Mouse (Mus musculus) brain, embryonic 14.5 days (tissue): ENCODE data around the gene S100a3.

Experiments
- CTCF ChIP-seq: fragments of 200-500 bp; IDR thresholded peaks from 2 replicates; pipeline ENCODE4 v1.5.1; 2012; ENCODE audit warnings: inconsistent platforms, mild to moderate bottlenecking, moderate library complexity, borderline replicate concordance; ENCODE audit not compliant: insufficient read depth, insufficient read length; ENCODE audit errors: extremely low read depth
- POLR2A ChIP-seq: fragments of 200-500 bp; IDR thresholded peaks from 2 replicates; pipeline ENCODE4 v1.6.1; 2012; ENCODE audit warnings: mild to moderate bottlenecking, inconsistent platforms, borderline replicate concordance; ENCODE audit not compliant: poor library complexity, insufficient read depth, insufficient read length, severe bottlenecking; ENCODE audit errors: extremely low read depth

DNA sequence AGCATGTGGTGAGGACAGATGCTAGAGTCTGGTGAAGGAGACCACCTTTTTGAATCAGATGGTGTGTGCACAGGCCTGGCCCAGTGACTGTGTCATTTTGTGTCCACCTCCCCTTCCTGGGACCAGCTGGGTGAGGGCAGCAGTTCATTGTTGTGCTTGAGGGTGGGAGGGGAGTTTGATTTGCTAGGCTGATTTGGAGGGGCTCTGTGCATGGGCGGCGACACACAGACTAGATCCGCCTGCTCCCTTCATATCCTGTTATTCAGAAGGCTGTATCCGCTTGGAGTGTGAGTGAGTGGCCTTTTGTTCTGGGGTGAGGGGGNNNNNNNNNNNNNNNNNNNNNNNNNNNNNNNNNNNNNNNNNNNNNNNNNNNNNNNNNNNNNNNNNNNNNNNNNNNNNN, 19.5 kb upstream of the S100a3 start:
- TF ChIP-seq CTCF (no peak), POLR2A (no peak)
